Mouse (Mus musculus) CH12.LX (cell line): ENCODE data around the gene Prkag3. TPM values are rescaled to one million over a fixed set of nuclear protein-coding genes. Genes with fewer than 3 reads are reported as not detected.

Source experiments
- DNase-seq: peaks from one replicate; pipeline ENCODE4 v3.0.0-alpha.2; 2013; ENCODE audit errors: extremely low read depth
- H3K27ac ChIP-seq: 2 replicates; pipeline ENCODE4 v1.5.1; 2012; ENCODE audit warnings: low read depth, mild to moderate bottlenecking, control low read depth, moderate library complexity; ENCODE audit not compliant: insufficient read depth
- H3K27me3 ChIP-seq: replicated peaks from 2 replicates; pipeline ENCODE3; 2012; ENCODE audit warnings: inconsistent platforms
- H3K36me3 ChIP-seq, 2 experiments: replicated peaks in 1 of 2; 2 replicates each; pipeline versions ENCODE3 to v1.6.1; 2012; ENCODE audit warnings: inconsistent platforms in 1 of 2, low read length in 1 of 2, mild to moderate bottlenecking in 1 of 2, mixed read lengths in 1 of 2, moderate library complexity in 1 of 2; ENCODE audit not compliant: control insufficient read depth in 1 of 2, insufficient read depth in 1 of 2
- H3K4me1 ChIP-seq, 2 experiments: 2 replicates each; pipeline ENCODE4 v1.6.1; 2012; ENCODE audit warnings: inconsistent platforms in 1 of 2, moderate library complexity in 1 of 2; ENCODE audit not compliant: insufficient read depth in 2 of 2, control insufficient read depth in 1 of 2
- H3K4me2 ChIP-seq: 2 replicates; pipeline ENCODE4 v1.6.1; 2012; ENCODE audit warnings: low read depth, mild to moderate bottlenecking, control low read depth; ENCODE audit not compliant: poor library complexity, insufficient read depth, severe bottlenecking
- H3K4me3 ChIP-seq, 3 experiments: fragments of 150-350 bp in 1 of 3; sonication (generic) in 1 of 3; replicated peaks in 1 of 3; 2 replicates each; pipeline versions ENCODE3 to v1.5.1; 2011 to 2012; ENCODE audit warnings: low read depth in 2 of 3, low read length in 2 of 3, mild to moderate bottlenecking in 2 of 3, moderate library complexity in 2 of 3, control low read depth in 1 of 3, improper control_type of control experiment in 1 of 3, inconsistent platforms in 1 of 3, mixed read lengths in 1 of 3; ENCODE audit not compliant: poor library complexity in 1 of 3
- H3K79me2 ChIP-seq: replicated peaks from 2 replicates; pipeline ENCODE4 v1.6.1; 2012; ENCODE audit warnings: mild to moderate bottlenecking, moderate library complexity; ENCODE audit not compliant: control insufficient read depth, poor library complexity, insufficient read depth, severe bottlenecking; ENCODE audit errors: extremely low read depth
- H3K9ac ChIP-seq: 2 replicates; pipeline ENCODE4 v1.6.1; 2012; ENCODE audit warnings: low read depth, mild to moderate bottlenecking, control low read depth, moderate library complexity; ENCODE audit not compliant: insufficient read depth
- H3K9me3 ChIP-seq: replicated peaks from 2 replicates; pipeline ENCODE3; 2012; ENCODE audit warnings: low read length, inconsistent platforms, mixed read lengths
- CHD1 ChIP-seq: IDR thresholded peaks from 2 replicates; pipeline ENCODE4 v1.6.1; 2012; ENCODE audit warnings: low read depth, low read length, improper control_type of control experiment, inconsistent platforms
- CHD2 ChIP-seq: IDR thresholded peaks from 2 replicates; pipeline ENCODE4 v1.6.1; 2011; ENCODE audit warnings: low read length, improper control_type of control experiment
- CTCF ChIP-seq, 2 experiments: IDR thresholded peaks in 1 of 2; conservative IDR thresholded peaks in 1 of 2; 2 replicates each; pipeline ENCODE4 v1.5.1; 2011 to 2012; ENCODE audit warnings: low read depth in 2 of 2, low read length in 2 of 2, improper control_type of control experiment in 1 of 2, inconsistent platforms in 1 of 2, mild to moderate bottlenecking in 1 of 2, moderate library complexity in 1 of 2
- ELF1 ChIP-seq: IDR thresholded peaks from 2 replicates; pipeline ENCODE4 v1.6.1; 2014; ENCODE audit warnings: low read depth, mild to moderate bottlenecking, inconsistent platforms, low read length, improper control_type of control experiment
- EP300 ChIP-seq: IDR thresholded peaks from 2 replicates; pipeline ENCODE4 v1.6.1; 2011; ENCODE audit warnings: low read length, improper control_type of control experiment
- GABPA ChIP-seq: IDR thresholded peaks from 2 replicates; pipeline ENCODE4 v1.6.1; 2012; ENCODE audit warnings: low read depth, low read length, improper control_type of control experiment, inconsistent platforms; ENCODE audit not compliant: insufficient replicate concordance
- HCFC1 ChIP-seq: IDR thresholded peaks from 2 replicates; pipeline ENCODE4 v1.6.1; 2012; ENCODE audit warnings: low read depth, mild to moderate bottlenecking, inconsistent platforms, low read length, improper control_type of control experiment
- IRF4 ChIP-seq: IDR thresholded peaks from 2 replicates; pipeline ENCODE4 v1.6.1; 2014; ENCODE audit warnings: low read depth, mild to moderate bottlenecking, inconsistent platforms, low read length, improper control_type of control experiment
- KAT2A ChIP-seq: IDR thresholded peaks from 2 replicates; pipeline ENCODE4 v1.6.1; 2012; ENCODE audit warnings: low read length, improper control_type of control experiment, inconsistent platforms; ENCODE audit not compliant: insufficient replicate concordance
- MAFK ChIP-seq: IDR thresholded peaks from 2 replicates; pipeline ENCODE4 v1.6.1; 2011; ENCODE audit warnings: low read length, improper control_type of control experiment; ENCODE audit not compliant: insufficient replicate concordance
- MAX ChIP-seq: IDR thresholded peaks from 2 replicates; pipeline ENCODE4 v1.6.1; 2011; ENCODE audit warnings: low read length, improper control_type of control experiment
- MEF2A ChIP-seq: IDR thresholded peaks from 2 replicates; pipeline ENCODE4 v1.6.1; 2014; ENCODE audit warnings: low read depth, mild to moderate bottlenecking, inconsistent platforms, low read length, improper control_type of control experiment, borderline replicate concordance
- MYC ChIP-seq: IDR thresholded peaks from 2 replicates; pipeline ENCODE4 v1.6.1; 2011; ENCODE audit warnings: low read depth, mild to moderate bottlenecking, improper control_type of control experiment, low read length
- NELFE ChIP-seq: IDR thresholded peaks from 2 replicates; pipeline ENCODE4 v1.6.1; 2011; ENCODE audit warnings: low read depth, low read length, improper control_type of control experiment
- POLR2A ChIP-seq: IDR thresholded peaks from 2 replicates; pipeline ENCODE4 v1.6.1; 2011; ENCODE audit warnings: low read depth, mild to moderate bottlenecking, improper control_type of control experiment, low read length
- POLR2AphosphoS2 ChIP-seq: IDR thresholded peaks from 2 replicates; pipeline ENCODE4 v1.6.1; 2011; ENCODE audit warnings: low read depth, low read length, improper control_type of control experiment
- SIN3A ChIP-seq: IDR thresholded peaks from 2 replicates; pipeline ENCODE4 v1.6.1; 2012; ENCODE audit warnings: low read length, improper control_type of control experiment, inconsistent platforms
- SMC3 ChIP-seq: IDR thresholded peaks from 2 replicates; pipeline ENCODE4 v1.6.1; 2011; ENCODE audit warnings: low read depth, low read length, improper control_type of control experiment
- TCF12 ChIP-seq: IDR thresholded peaks from 2 replicates; pipeline ENCODE4 v1.6.1; 2014; ENCODE audit warnings: low read depth, mild to moderate bottlenecking, inconsistent platforms, low read length, improper control_type of control experiment
- UBTF ChIP-seq: IDR thresholded peaks from 2 replicates; pipeline ENCODE4 v1.6.1; 2012; ENCODE audit warnings: low read depth, mild to moderate bottlenecking, inconsistent platforms, low read length, improper control_type of control experiment, moderate library complexity
- USF1 ChIP-seq: IDR thresholded peaks from 2 replicates; pipeline ENCODE4 v1.6.1; 2014; ENCODE audit warnings: low read depth, mild to moderate bottlenecking, inconsistent platforms, low read length, improper control_type of control experiment
- USF2 ChIP-seq: conservative IDR thresholded peaks from 2 replicates; pipeline ENCODE4 v1.6.1; 2011; ENCODE audit warnings: low read depth, low read length, improper control_type of control experiment
- ZC3H11A ChIP-seq: IDR thresholded peaks from 2 replicates; pipeline ENCODE4 v1.6.1; 2012; ENCODE audit warnings: low read depth, mild to moderate bottlenecking, inconsistent platforms, low read length, improper control_type of control experiment
- ZNF384 ChIP-seq: IDR thresholded peaks from 2 replicates; pipeline ENCODE4 v1.6.1; 2012; ENCODE audit warnings: low read depth, low read length, improper control_type of control experiment, inconsistent platforms
- dilution Hi-C: fragments of 300-500 bp; cut with MboI; formaldehyde crosslinking; loops from 2 replicates; pipeline ENCODE4 v1.14.3; 2020; ENCODE audit warnings: low sequenced_read_pairs; ENCODE audit not compliant: extremely low pct_unique_long_range_greater_than_20kb, extremely low pct_ligation_motif_present
- in situ Hi-C: fragments of 300-500 bp; cut with MboI; formaldehyde crosslinking; loops from 3 replicates; pipeline ENCODE4 v1.14.3; 2019; ENCODE audit warnings: low sequenced_read_pairs, low pct_ligation_motif_present, low pct_unique_long_range_greater_than_20kb, mixed read lengths
- polyA plus RNA-seq: library from polyadenylated mRNA; unstranded; fragments of >175 nt; gene quantifications from 2 replicates; pipeline ENCODE4 v1.2.1, GENCODE M21; 2012; ENCODE audit warnings: low read depth; ENCODE audit not compliant: insufficient read length
- total RNA-seq, 2 experiments: library from RNA; depleted of rRNA; stranded (reverse); fragments of 300-350 nt in 1 of 2; fragments of >200 nt in 1 of 2; gene quantifications; 2 replicates each; pipeline ENCODE4 v1.2.3; 2012 to 2014

The Prkag3 gene
- total and polyA plus RNA-seq, 3 experiments = 0.09 to 0.13 TPM; not detected in 1

DNA sequence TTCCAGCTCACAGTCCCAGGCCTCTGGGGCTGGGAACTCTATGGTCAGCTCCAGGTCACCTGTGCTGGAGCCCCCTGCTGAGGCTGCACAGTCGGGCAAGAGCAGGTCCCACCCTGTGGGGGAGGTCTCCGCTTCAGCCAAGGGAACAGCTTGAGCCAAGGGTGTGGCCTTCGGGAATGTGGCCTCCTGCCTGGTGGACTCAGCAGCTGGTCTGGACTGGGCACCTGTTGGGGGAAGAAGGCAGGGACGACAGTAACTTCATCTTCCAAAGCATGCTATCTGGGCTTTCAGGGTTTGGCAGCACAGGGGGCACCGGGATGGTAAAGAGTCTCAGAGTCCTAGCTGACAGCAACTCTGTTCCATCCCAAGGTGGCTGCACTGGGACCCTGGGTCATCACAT, 1.7 kb downstream of the Prkag3 start:
- peaks cover 6 to 10% of the 10 kb centered on the region in 2 experiments; a peak in 3 of 4 replicates for H3K4me1 ChIP-seq
- H3K9me3 ChIP-seq = no peaks in the 10 kb centered on the region
- H3K36me3 ChIP-seq = no peaks in the 10 kb centered on the region
- no peak overlapping the region for H3K9ac ChIP-seq
- H3K4me3 ChIP-seq = no peak overlapping the region
- in situ Hi-C loops (no loop called here), dilution Hi-C loops (no loop called here)
- no peak overlapping the region for H3K27ac ChIP-seq
- no peak overlapping the region for H3K4me2 ChIP-seq
- peaks cover 10% of the 10 kb centered on the region for H3K27me3 ChIP-seq
- TF ChIP-seq GABPA = no peak
- TF ChIP-seq UBTF = no peak
- TF ChIP-seq SMC3 = no peak
- TF ChIP-seq IRF4 = no peak
- no peak for TF ChIP-seq POLR2A
- no peak for TF ChIP-seq POLR2AphosphoS2
- no peak for TF ChIP-seq CHD1
- TF ChIP-seq MYC = no peak
- TF ChIP-seq NELFE = no peak
- no peak for TF ChIP-seq USF2
- no peak for TF ChIP-seq TCF12
- no peak for TF ChIP-seq MAFK
- no peak for TF ChIP-seq HCFC1
- TF ChIP-seq ZC3H11A = no peak
- no peak for TF ChIP-seq SIN3A
- TF ChIP-seq MAX = no peak
- no peak for TF ChIP-seq KAT2A
- TF ChIP-seq EP300 = no peak
- no peaks in the 10 kb centered on the region for H3K79me2 ChIP-seq
- no peak for DNase-seq

- Histone ChIP-seq H3K4me3 (no peak overlapping the region), H3K4me2 (no peak overlapping the region), H3K4me1 (0 out of 4 replicates have a peak, but pooled peaks cover 0 to 5% of the 10 kb centered on the region in 2 experiments), H3K9ac (no peak overlapping the region), H3K79me2 (no peaks in the 10 kb centered on the region), H3K27me3 (peaks cover 7% of the 10 kb centered on the region), H3K27ac (no peak overlapping the region), H3K36me3 (no peaks in the 10 kb centered on the region), H3K9me3 (no peaks in the 10 kb centered on the region)
- no peak for TF ChIP-seq CTCF (conservative IDR thresholded peaks at IDR 0.05 in 1 of 2, IDR thresholded peaks at IDR 0.05 in 1 of 2; ENCODE audit: low read depth in 2 of 2, low read length in 2 of 2)
- TF ChIP-seq EP300 = no peak
- no peak for TF ChIP-seq IRF4
- no peak for TF ChIP-seq ELF1
- no peak for TF ChIP-seq MEF2A
- no peak for TF ChIP-seq CHD1
- no peak for TF ChIP-seq SMC3
- TF ChIP-seq USF1 = no peak
- TF ChIP-seq ZNF384 = no peak
- no peak for TF ChIP-seq CHD2
- TF ChIP-seq KAT2A = no peak
- in situ Hi-C loops = no loop called here
- no peak for DNase-seq
- dilution Hi-C loops = no loop called here
Measured at GRCm38 (mm10) chr1:74740846-74741245, 8.2 kb downstream of the Prkag3 start.
